Mouse (Mus musculus) small intestine, adult 2 months (tissue): Measurements from ENCODE around the gene Rdh19.

Experiments
- CTCF ChIP-seq: fragments of 200-500 bp; IDR thresholded peaks from 2 replicates; pipeline ENCODE4 v1.5.1; 2012; ENCODE audit warnings: low read depth, mild to moderate bottlenecking, control low read depth, inconsistent platforms, low read length, moderate library complexity, mixed read lengths; ENCODE audit not compliant: insufficient replicate concordance, insufficient read length; ENCODE audit errors: extremely low read depth
- POLR2A ChIP-seq: fragments of 200-500 bp; IDR thresholded peaks from 2 replicates; pipeline ENCODE4 v1.6.1; 2012; ENCODE audit warnings: low read depth, mild to moderate bottlenecking, control low read depth, inconsistent platforms, low read length, moderate library complexity

DNA sequence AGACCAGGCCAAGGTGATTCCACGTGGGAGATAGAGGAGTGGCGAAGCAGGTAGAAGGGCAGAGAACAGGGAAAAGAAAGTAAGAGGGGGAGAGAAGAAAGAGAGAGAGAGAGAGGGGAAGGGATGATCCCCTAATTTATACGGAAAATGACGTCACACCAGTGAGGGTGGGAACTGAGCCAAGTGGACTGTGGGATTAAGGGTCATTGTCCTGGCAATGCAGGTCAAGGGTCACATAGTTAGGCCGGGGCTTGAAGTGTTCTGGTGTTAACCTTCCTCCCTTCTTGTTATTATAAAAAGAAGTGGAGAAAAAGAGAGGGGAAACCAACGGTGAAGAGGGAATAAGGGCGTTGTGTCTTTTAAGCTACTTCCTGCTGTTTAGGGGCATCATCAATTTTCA lies 45.3 kb upstream of the Rdh19 start:
- no peak for TF ChIP-seq POLR2A
- TF ChIP-seq CTCF, result no peak
